14 mouse cellular contexts compared by ENCODE assay signal in the genomic region with DNA sequence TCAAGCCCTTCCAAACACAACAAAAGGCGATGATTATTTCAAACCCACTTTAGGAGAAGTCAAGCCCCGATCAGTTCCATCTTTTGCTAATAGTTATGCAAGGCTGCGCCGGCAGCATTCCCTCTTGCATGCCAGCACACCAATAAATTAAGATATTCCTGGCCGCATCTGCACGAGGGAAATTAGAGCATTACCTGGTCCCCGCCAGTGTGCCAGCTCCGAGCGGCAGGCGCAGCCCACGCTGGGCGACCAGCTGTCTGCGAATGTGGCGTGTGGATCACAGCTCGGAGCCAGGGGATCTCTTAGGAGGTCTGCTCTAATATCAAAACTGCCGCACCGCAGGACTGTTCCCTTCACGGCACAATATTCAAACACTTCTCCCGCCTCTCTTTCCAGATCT.
DNase-seq lines count a peak whose midpoint lies in the region; ATAC-seq and TF ChIP-seq lines count a peak whose summit lies in the region.
"Had no signal": no experiment of that assay in that cellular context is flagged by ENCODE, and none has a peak within 500 bp of the region (broad histone marks: within the 10 kb centered on the region; RNA-seq: fewer than 3 reads in every experiment).

No protein-coding gene starts in this region.

- peaks cover 69% of the 10 kb centered on the region for H3K4me1 ChIP-seq in forebrain, embryonic 12.5 days
- H3K4me1 ChIP-seq in forebrain, postnatal 0 days (ENCODE audit: insufficient read depth) = peaks cover 13% of the 10 kb centered on the region
- peaks cover 51% of the 10 kb centered on the region for H3K4me1 ChIP-seq in E14TG2a.4 (replicated peaks; ENCODE audit: low read depth, low read length)
- peaks cover 29% of the 10 kb centered on the region for H3K4me1 ChIP-seq in cerebellum, adult 2 months (ENCODE audit: control insufficient read depth, insufficient read depth, low read length)
- H3K4me1 ChIP-seq in hindbrain, embryonic 16.5 days (ENCODE audit: control insufficient read depth, insufficient read depth, low read depth, low read length) = peaks cover 60% of the 10 kb centered on the region
- H3K4me1 ChIP-seq: liver, embryonic 13.5 days had no signal

- WGBS in forebrain, embryonic 12.5 days = 82% methylated on average over 19 of the region's 19 CpGs
- WGBS in forebrain, postnatal 0 days = 65% methylated on average over 19 of the region's 19 CpGs
- 9% methylated on average over 19 of the region's 19 CpGs for WGBS in cerebellum, adult 2 months
- WGBS in hindbrain, embryonic 16.5 days = 41% methylated on average over 19 of the region's 19 CpGs

- no peak for TF ChIP-seq POLR2A in cerebellum, adult 2 months (IDR thresholded peaks at IDR 0.05; ENCODE audit: borderline replicate concordance, insufficient read depth, low read length)

- H3K4me2 ChIP-seq in forebrain, embryonic 12.5 days = no peak overlapping the region
- H3K4me2 ChIP-seq in forebrain, postnatal 0 days (ENCODE audit: low read depth) = no peak overlapping the region
- H3K4me2 ChIP-seq in hindbrain, embryonic 16.5 days (ENCODE audit: low read length) = peak overlapping the region; percentile 1; the same call in 1 of the 2 replicates
- H3K4me2 ChIP-seq: heart, embryonic 11.5 days; liver, embryonic 13.5 days had no signal

- DNase-seq in forebrain, postnatal 0 days = no peak
- DNase-seq in cerebellum, adult 2 months = peak; percentile 79 to 84
- no peak for DNase-seq in adrenal gland, postnatal 25 days
- DNase-seq in ovary, postnatal 10 days (ENCODE audit: low spot score) = no peak
- DNase-seq in kidney, adult 11 months = no peak
- DNase-seq: liver, embryonic 13.5 days; lung, postnatal 14 days; right cerebral cortex, postnatal 4 days had no signal

- H3K9ac ChIP-seq in forebrain, embryonic 12.5 days = no peak overlapping the region
- H3K9ac ChIP-seq in forebrain, postnatal 0 days = no peak overlapping the region
- no peak overlapping the region for H3K9ac ChIP-seq in hindbrain, embryonic 16.5 days (ENCODE audit: low read depth, low read length)
- H3K9ac ChIP-seq: liver, embryonic 13.5 days had no signal

- no peaks in the 10 kb centered on the region for H3K36me3 ChIP-seq in forebrain, embryonic 12.5 days (replicated peaks)
- H3K36me3 ChIP-seq in forebrain, postnatal 0 days (ENCODE audit: insufficient read depth) = no peaks in the 10 kb centered on the region
- no peaks in the 10 kb centered on the region; the same call in 1 of the 2 replicates for H3K36me3 ChIP-seq in E14TG2a.4 (ENCODE audit: insufficient read depth, low read length)
- H3K36me3 ChIP-seq in hindbrain, embryonic 16.5 days (ENCODE audit: control insufficient read depth, insufficient read depth, low read length) = no peaks in the 10 kb centered on the region
- H3K36me3 ChIP-seq: G1E; liver, embryonic 13.5 days had no signal

- no peaks in the 10 kb centered on the region for H3K9me3 ChIP-seq in forebrain, embryonic 12.5 days
- no peaks in the 10 kb centered on the region for H3K9me3 ChIP-seq in forebrain, postnatal 0 days (ENCODE audit: low read length)
- H3K9me3 ChIP-seq in E14TG2a.4 (ENCODE audit: low read length) = 0 out of 2 replicates have a peak, but pooled peaks cover 3% of the 10 kb centered on the region
- no peaks in the 10 kb centered on the region for H3K9me3 ChIP-seq in hindbrain, embryonic 16.5 days (ENCODE audit: control insufficient read depth, low read length)
- H3K9me3 ChIP-seq: liver, embryonic 13.5 days had no signal

- peak overlapping the region; percentile 43; the same call in 1 of the 2 replicates for H3K27ac ChIP-seq in forebrain, embryonic 12.5 days
- no peak overlapping the region for H3K27ac ChIP-seq in forebrain, postnatal 0 days (ENCODE audit: low read depth, low read length)
- no peak overlapping the region for H3K27ac ChIP-seq in cerebellum, adult 2 months (ENCODE audit: insufficient read depth, low read length)
- H3K27ac ChIP-seq in hindbrain, embryonic 16.5 days (ENCODE audit: low read depth, low read length) = peak overlapping the region; percentile 30
- H3K27ac ChIP-seq: kidney, postnatal 0 days; liver, embryonic 13.5 days had no signal

- peaks cover 11% of the 10 kb centered on the region; the same call in 1 of the 2 replicates for H3K27me3 ChIP-seq in forebrain, embryonic 12.5 days
- no peaks in the 10 kb centered on the region for H3K27me3 ChIP-seq in forebrain, postnatal 0 days (ENCODE audit: insufficient read depth, low read length)
- peaks cover 7% of the 10 kb centered on the region; the same call in 1 of the 2 replicates for H3K27me3 ChIP-seq in E14TG2a.4 (ENCODE audit: insufficient read depth, low read length)
- H3K27me3 ChIP-seq in cerebellum, adult 2 months (ENCODE audit: control insufficient read depth, insufficient read depth, low read length) = no peaks in the 10 kb centered on the region
- no peaks in the 10 kb centered on the region for H3K27me3 ChIP-seq in hindbrain, embryonic 16.5 days (replicated peaks; ENCODE audit: control insufficient read depth, insufficient read depth, low read length)
- H3K27me3 ChIP-seq: liver, embryonic 13.5 days had no signal

- ATAC-seq in forebrain, embryonic 12.5 days (ENCODE audit: low FRiP score) = no peak
- ATAC-seq in forebrain, postnatal 0 days = no peak
- ATAC-seq in hindbrain, embryonic 16.5 days = peak; percentile 48; the same call in 1 of the 2 replicates

- no peak overlapping the region for H3K4me3 ChIP-seq in forebrain, embryonic 12.5 days (replicated peaks)
- H3K4me3 ChIP-seq in forebrain, postnatal 0 days (ENCODE audit: low read depth, low read length) = no peak overlapping the region
- peak overlapping the region; percentile 51 for H3K4me3 ChIP-seq in E14TG2a.4 (replicated peaks; ENCODE audit: low read length)
- H3K4me3 ChIP-seq in cerebellum, adult 2 months (replicated peaks; ENCODE audit: insufficient read depth, low read depth, low read length) = peak overlapping the region; percentile 14
- H3K4me3 ChIP-seq in hindbrain, embryonic 16.5 days (ENCODE audit: low read length) = no peak overlapping the region
- H3K4me3 ChIP-seq: liver, embryonic 13.5 days had no signal

- no peak for TF ChIP-seq CTCF in forebrain, postnatal 0 days (IDR thresholded peaks at IDR 0.05; ENCODE audit: low read depth)
- no peak for TF ChIP-seq CTCF in E14TG2a.4 (conservative IDR thresholded peaks at IDR 0.05; ENCODE audit: low read length)
- no peak for TF ChIP-seq CTCF in cerebellum, adult 2 months (IDR thresholded peaks at IDR 0.05; ENCODE audit: borderline replicate concordance, insufficient read depth, low read depth, low read length)

Comparison
In these comparisons a context has a peak if more than half of its experiments do, and no peak if none do; other contexts are left out.
1. H3K27ac ChIP-seq: peak in forebrain, embryonic 12.5 days (single experiment) and hindbrain, embryonic 16.5 days (single experiment); none in forebrain, postnatal 0 days (single experiment) and cerebellum, adult 2 months (single experiment).
2. H3K4me3 ChIP-seq: peak in E14TG2a.4 (single experiment) and cerebellum, adult 2 months (single experiment); none in forebrain, embryonic 12.5 days (single experiment), forebrain, postnatal 0 days (single experiment) and hindbrain, embryonic 16.5 days (single experiment).
3. DNase-seq: peak in cerebellum, adult 2 months (2 of 2); none in forebrain, postnatal 0 days (single experiment), adrenal gland, postnatal 25 days (single experiment), ovary, postnatal 10 days (single experiment) and kidney, adult 11 months (single experiment).